Mouse (Mus musculus) spleen, postnatal 4 days (tissue): Measurements from ENCODE around the gene Tnfaip8l1.
A peak's percentile ranks its signal among the peaks of the same experiment; 100 is the strongest.

ENCODE experiments used
- DNase-seq, 2 experiments: peaks; one replicate each; pipeline ENCODE4 v3.0.0; 2022; ENCODE audit warnings: low spot score in 2 of 2

Gene Tnfaip8l1

GRCm38 (mm10) chr17:56162231-56162774 lies at the start of gene Tnfaip8l1:
Tnfaip8l1 (plus strand) TSS chr17:56162477.
- DNase-seq, result peak; percentile 89 to 92

GRCm38 (mm10) chr17:56112743-56113142 lies 49.5 kb upstream of the Tnfaip8l1 start:
- DNase-seq, result no peak

GRCm38 (mm10) chr17:56116193-56116592 lies 46.1 kb upstream of the Tnfaip8l1 start:
- no peak for DNase-seq

- DNase-seq, result no peak
These were observed 45.0 kb upstream of the Tnfaip8l1 start, which contains the start of gene Plin5 for GRCm38 (mm10) chr17:56117251-56117710. Plin5 (minus strand) TSS chr17:56117596.

GRCm38 (mm10) chr17:56119431-56119830 lies 42.8 kb upstream of the Tnfaip8l1 start:
- DNase-seq, result no peak

- DNase-seq, result no peak
These were observed 42.0 kb upstream of the Tnfaip8l1 start for GRCm38 (mm10) chr17:56119981-56120880.

- no peak for DNase-seq
These were observed 40.5 kb upstream of the Tnfaip8l1 start, which contains the start of gene Lrg1 for GRCm38 (mm10) chr17:56121826-56122225. Lrg1 (minus strand) TSS chr17:56122001.

- no peak for DNase-seq
These were observed 39.1 kb upstream of the Tnfaip8l1 start for GRCm38 (mm10) chr17:56123161-56123560.

GRCm38 (mm10) chr17:56123681-56124340 lies 38.5 kb upstream of the Tnfaip8l1 start:
- no peak for DNase-seq

GRCm38 (mm10) chr17:56124377-56125275 lies 37.7 kb upstream of the Tnfaip8l1 start:
- peak in 1 of 2 experiments; percentile 84 for DNase-seq

GRCm38 (mm10) chr17:56125276-56125630 lies 37.0 kb upstream of the Tnfaip8l1 start:
- no peak for DNase-seq

- no peak for DNase-seq
These were observed 36.1 kb upstream of the Tnfaip8l1 start for GRCm38 (mm10) chr17:56126175-56126574.

- no peak for DNase-seq
These were observed 34.0 kb upstream of the Tnfaip8l1 start for GRCm38 (mm10) chr17:56128246-56128645.

GRCm38 (mm10) chr17:56131136-56131535 lies 31.1 kb upstream of the Tnfaip8l1 start:
- DNase-seq, result no peak

GRCm38 (mm10) chr17:56131814-56132213 lies 30.5 kb upstream of the Tnfaip8l1 start:
- DNase-seq, result peak; percentile 75 to 92

- DNase-seq, result peak; percentile 67 to 90
These were observed 29.6 kb upstream of the Tnfaip8l1 start for GRCm38 (mm10) chr17:56132661-56133060.

- no peak for DNase-seq
These were observed 28.6 kb upstream of the Tnfaip8l1 start for GRCm38 (mm10) chr17:56133457-56134363.

GRCm38 (mm10) chr17:56134463-56134971 lies 27.8 kb upstream of the Tnfaip8l1 start:
- DNase-seq, result peak; percentile 77 to 92

GRCm38 (mm10) chr17:56136558-56136957 lies 25.7 kb upstream of the Tnfaip8l1 start:
- DNase-seq, result no peak
